Mouse (Mus musculus) frontal cortex, postnatal 10 days (tissue): ENCODE results near the gene Agap1.
A peak's percentile ranks its signal among the peaks of the same experiment; 100 is the strongest.

ENCODE experiments used
- DNase-seq, 2 experiments: peaks; one replicate each; pipeline ENCODE4 v3.0.0; 2022; ENCODE audit warnings: low spot score in 2 of 2, mixed read lengths in 1 of 2

Gene Agap1

DNA sequence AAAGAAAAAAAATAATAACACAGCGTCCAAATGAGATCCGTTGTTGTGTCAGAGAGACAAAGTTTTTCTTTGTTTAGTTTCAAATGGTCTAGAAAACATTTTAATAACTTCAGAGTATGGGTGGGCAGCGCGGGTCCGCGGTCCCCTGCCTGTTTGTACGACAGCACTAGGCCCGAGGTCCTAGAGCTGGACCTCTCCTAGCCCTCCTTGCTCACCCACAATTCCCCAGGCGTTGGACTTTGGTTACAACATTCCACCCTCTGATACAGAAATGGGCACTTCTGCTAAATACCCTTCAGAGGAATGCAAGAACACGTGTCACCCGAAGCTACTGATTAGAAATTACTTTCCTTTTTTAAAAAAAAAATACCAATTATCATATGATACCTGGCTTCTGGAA lies 296.7 kb downstream of the Agap1 start:
- DNase-seq: no peak

DNA sequence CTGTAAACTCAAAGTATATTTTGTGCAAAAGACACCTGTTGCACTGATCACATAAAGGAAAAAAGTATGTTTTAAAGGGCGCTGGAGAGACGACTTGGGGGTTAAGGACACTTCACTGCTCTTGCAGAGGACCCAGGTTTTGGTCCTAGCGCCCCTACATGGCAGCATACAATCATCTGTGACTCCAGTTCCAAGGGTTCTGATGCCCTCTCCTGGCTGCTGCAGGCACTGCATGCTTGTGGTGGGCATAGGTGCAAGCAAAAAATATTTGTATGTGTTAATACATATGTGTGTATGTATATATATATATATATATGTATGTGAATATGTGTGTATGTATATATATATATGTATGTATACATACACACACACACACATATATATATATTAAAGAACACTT lies 298.1 kb downstream of the Agap1 start:
- DNase-seq: no peak

DNA sequence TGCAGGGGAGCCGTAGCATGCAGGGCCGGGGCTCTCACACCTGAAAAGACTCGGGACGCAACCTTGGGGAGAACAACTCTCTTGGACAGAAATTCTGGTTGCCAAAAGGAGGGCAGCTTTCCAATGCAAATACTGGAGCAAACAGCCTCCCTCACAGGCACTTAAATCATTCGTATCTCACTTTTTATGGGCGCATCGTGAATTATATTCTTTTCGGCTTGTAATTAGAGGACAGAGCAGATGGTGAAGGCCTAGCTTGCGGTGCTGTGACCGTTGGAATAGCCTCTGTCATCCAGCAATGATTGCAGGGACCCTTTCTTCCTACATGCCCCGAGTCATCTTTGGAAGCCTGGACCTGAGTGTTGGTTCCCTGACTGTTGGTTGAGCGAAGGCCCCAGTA lies 300.8 kb downstream of the Agap1 start:
- no peak for DNase-seq

DNA sequence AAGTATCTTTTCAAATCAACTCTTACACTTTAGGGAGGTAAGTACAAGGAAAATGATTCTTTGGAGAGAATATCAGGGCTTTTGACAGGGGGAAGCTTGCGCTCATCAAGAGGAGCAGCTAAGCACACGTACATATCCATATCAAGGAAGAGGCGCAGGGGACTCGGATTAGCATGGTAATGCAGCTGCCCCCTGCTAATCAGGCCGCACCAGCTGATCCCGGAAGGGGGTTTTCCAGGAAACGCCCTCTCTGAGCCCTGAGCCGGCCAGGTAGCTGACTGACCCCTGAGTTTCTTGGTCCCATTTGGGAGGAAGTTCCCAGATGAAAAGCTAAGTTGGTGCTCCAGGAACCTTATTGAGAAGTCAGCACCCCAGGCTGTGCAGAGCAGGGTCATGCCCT lies 301.8 kb downstream of the Agap1 start:
- no peak for DNase-seq

DNA sequence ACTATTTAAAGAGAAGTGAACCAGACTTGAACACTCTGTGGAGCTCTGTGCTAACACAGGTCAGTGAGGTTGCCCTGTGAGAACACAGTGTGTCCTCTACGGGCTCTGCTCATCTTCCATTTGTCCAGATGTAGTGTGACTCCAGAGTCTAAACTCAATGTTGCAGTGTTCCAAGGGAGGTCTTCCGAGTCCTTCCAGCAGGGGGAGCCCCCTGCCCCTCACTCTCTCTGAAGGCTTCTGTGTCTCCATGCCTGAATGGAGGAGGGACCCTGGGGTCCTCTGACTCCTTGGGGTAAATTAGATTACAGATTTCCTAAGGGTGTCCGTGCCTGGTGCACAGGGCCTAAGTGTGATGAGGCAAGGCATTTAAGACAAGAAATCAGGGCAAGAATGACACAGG lies 302.9 kb downstream of the Agap1 start:
- DNase-seq: no peak

DNA sequence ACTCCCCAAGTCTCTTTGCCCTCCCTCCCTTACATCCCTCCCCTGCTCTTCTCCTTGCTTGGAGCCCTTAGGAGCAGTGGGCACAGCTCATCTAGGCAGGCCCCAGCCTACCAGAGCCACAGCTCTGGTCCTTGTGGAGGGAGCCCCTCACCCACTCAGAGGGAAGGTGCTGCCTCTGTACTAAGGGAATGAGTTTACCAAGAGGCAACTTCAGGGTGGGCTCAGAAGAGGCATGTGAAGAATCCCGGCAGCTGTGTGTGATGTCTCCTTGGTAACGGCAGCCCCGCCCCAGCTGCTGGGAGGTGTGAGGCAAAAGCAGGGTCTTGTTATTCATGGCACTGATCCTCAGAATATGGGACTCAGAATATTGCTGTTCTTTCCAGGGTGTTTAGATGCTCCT lies 309.3 kb downstream of the Agap1 start:
- DNase-seq: no peak

DNA sequence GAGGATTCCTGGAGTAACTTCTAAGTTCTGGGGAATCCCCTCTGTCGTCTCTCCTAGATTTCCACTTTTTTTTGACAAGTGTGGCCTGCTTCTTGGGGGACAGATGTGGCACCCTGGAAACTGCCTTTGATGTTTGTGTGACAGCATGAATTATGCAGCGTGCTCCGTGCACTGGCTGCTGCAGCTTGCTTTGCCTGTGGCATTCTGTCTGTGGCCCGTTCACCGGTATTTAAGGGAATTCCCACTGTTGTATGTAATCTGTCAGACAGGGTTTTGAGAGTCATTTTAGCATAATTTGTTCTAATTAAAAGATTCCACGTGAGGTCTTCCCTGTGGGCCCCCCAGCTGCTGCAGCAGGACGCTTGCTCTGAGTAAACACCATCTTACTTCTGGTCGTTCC lies 312.3 kb downstream of the Agap1 start:
- DNase-seq: no peak

DNA sequence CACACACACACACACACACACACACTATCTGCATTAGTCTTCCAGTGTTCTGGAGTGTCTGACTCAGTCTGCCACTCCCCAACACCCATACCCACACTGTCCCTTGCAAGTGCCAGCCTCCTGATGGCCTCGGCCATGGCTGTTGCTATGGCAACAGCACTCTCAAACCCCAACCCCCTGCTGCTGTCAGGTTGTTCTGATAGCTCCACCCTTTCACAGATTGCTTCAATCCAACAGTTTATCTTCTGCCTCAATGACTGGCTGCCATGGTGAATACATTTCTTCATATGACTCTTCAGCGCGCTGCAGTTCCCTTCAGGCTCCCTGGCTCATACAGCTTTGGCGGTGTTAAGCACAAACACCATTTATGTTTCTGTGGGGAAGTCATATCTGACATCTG lies 315.0 kb downstream of the Agap1 start:
- DNase-seq: no peak

DNA sequence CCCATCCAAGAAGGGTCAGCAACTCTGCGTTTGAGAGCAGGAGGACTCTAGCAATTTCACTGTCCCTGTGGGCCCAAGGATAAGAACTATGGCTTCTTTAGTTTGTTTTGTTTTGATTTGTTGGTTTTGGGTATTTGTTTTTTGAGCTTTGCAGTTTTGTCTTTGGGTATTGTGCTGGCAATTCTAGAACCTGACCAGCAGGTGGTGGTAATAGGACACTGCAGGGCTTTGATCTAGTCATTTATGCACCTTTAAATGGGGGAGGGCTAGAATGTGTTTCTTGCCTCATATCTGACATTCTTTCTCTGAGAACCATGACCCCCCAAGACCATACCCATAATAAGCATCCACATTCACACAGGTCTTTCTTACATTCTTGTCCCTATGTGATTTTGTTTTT lies 315.7 kb downstream of the Agap1 start:
- DNase-seq: no peak

DNA sequence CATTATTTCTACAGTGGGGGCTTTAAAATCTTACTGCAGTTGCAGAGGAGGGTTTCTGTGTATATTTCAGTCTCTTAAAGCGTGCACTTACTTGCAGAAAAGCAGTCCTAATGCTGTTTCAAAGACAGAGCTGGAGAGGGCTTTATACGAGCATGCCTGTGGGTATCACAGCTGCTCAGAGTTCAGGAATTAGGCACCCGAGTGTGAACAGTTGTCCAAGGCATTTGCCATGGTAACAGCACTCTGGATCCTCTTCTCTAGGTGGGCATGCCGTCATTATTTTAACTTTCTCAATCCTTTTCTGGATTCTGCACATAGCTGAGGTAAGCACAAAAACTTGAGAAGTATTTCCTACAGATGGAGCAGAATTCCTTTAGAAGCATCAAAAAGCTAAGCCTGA lies 321.1 kb downstream of the Agap1 start:
- DNase-seq: no peak

DNA sequence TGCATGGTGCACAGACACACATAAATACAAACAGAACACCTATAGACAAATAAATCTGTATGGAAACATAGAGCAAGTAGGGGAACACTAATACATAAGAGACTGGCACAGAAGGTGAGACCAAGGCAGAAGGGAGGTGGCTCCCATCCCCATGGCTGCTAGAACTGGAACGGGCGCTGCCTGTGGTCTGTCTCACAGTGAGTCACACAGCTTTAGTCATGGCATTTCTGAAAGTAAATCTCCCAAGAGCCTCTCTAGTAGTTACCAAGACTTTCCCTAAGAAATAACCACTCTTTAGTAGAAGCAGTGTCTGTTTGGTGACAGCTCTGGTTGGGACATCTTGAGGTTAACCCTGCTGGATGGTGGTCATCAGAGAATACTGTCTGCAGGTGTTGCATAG lies 326.1 kb downstream of the Agap1 start:
- no peak for DNase-seq

DNA sequence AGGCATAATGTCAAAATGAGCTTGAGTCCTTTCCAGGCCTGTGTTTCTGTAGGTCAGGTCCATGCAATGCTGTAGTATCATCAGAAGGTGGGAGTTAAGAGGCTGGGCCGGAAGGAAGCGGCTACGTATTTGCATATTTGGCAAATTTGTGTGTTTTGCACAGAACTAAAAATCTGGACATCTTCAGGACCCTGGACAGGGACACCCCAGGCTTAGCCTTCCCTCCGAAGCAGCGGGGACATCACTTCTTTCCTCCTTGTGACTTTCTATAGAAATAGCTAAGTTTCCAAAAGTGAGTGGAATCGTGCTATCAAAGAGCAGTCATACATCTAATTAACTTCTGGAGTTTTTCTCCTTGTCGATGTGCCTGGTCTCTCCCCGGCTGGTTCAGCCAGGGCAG lies 327.3 kb downstream of the Agap1 start:
- no peak for DNase-seq

DNA sequence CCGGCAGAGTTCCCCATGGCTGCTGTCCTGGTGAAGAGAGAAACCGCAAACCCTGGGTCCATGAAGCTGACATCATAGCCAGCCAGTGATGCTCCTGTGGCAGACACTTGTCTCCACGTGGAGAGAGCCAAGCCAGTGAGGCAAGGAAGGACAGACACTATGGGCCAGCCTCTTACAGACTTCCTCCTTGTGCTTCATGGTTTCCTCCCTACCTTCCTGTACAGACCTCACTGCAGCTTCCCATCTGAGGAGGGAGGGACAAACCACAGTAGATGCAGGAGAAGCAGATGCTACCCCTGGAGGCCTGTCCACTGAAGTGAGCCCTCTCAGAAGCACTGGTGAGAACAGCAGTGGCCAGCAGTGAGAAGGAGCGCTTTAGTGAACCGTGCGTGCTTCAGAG lies 332.2 kb downstream of the Agap1 start:
- DNase-seq: no peak

DNA sequence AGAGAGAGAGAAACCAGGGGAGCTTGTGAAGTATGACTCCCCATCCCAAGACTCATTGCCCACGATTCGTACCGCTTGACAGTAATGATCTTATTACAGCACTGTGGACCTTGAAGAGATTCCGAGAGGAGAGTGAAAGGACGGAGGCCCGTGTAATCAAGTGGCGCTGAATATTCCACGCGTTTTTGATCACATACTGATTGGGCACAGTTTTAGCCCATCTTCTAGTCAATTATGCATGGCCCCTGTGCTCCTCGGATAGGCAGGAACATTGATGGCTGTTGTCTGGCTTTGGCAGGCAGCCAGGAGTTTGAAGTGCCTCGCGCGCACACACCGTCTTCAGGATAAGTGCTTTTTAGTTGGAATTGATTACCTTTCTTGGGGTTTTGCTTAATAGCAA lies 344.1 kb downstream of the Agap1 start:
- DNase-seq: no peak

DNA sequence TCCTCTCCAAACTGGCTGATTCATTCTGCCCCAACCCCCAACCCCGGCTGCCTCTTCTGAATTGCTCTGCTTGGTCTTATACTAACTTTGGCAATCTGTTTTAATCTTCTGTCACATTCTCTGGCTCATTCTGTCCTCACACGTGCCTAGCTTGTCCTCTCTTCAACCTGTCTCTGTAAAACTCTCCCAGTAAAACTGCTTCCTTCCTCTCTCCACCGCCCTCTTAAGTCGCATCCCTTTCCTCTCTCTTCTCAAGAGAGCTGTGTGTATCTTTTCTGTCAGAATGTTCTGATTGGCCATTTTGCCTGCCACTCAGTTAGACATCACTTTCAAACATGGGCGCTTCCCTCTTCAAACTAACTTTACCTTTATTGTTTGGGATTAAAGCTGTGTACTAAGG lies 346.9 kb downstream of the Agap1 start:
- DNase-seq: peak in 1 of 2 experiments; percentile 42

DNA sequence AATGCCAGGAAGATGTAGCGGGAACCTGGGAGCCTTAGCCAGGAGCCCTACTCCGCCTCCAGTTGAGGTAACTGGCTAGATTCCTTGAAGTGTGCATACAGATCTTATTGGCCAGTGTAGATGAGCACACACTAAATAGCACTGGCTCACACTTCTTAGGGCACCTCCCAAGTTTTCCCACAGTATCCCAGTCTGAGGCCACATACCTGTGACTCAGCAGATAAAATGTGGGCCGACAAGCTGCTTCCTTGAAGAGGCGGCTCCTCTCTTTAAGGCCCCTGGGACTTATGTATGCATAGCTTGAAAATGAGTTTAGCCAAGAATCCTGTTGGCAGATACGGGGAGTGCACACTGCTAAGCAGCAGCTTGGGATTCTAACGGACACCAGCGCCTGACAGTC lies 350.4 kb downstream of the Agap1 start:
- no peak for DNase-seq

DNA sequence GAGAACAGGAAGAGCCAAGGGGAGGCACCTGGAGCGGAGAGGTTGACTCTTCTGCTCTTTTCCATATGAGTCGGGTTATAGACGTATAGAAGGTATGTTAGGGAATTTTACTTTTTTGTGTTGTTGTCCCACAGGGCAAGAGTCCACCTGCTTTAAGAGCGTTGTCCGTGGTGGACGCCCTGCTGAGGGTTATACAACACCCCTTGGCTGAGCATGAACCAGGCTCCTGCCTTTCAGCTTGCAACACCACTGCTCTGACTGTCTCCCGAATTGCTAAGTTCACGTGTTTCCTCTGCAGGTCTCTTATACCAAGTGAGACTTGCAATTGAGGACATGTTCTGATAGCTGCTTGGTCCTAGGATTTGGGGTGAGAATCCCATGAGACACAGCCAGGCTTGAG lies 358.2 kb downstream of the Agap1 start:
- DNase-seq: no peak

DNA sequence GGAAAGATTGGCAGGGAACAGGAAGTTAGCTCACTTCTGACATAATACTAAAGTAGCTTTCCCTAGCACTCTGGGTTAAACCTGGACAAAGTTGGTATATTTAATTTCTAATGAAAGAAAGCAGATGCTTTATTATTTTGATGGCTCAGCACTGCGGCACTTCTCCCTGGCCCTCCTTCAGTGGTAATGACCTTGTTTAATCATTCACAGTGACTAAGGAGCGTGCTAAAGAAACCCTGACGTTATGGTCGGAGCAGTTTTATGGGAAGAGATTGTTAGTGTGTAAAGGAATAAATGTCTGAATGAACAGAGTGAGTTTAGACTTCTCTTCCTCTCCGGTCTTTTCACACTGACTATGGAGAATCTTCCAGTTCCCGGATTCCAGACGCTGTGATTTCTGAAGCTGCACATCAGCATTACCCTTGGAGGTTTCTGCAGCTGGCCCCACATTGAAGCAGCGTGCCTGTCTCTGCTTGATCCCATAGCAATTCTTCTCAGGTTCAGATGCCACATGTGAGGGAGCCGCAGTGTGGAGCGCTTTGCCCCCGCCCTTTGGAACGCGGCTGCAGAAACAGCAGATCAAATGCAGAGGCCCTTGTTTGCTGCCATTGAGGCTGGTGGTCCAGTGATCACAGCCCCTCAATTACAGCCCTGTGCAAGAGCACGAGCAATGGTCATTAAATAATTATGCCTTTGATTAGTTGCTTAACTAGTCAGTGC lies 362.0 kb downstream of the Agap1 start:
- no peak for DNase-seq

DNA sequence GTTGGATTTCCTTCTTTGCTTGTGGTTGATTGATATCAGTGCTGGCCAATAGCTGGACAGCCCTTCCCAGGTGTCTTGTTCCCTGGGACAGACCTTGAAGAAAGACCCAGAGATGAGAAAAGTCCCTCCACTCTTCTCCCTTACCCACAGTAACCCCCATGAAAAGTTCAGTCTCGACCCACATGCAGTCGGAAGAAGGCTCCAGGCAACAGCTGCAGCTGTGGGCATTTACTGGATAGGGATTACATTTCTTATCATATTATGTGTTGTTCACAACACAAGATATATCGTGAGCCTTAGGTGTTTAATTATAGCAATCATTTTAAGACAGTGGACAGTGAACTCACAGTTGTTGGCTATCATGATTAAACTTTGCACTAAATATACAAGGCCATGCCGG lies 367.2 kb downstream of the Agap1 start:
- DNase-seq: no peak

DNA sequence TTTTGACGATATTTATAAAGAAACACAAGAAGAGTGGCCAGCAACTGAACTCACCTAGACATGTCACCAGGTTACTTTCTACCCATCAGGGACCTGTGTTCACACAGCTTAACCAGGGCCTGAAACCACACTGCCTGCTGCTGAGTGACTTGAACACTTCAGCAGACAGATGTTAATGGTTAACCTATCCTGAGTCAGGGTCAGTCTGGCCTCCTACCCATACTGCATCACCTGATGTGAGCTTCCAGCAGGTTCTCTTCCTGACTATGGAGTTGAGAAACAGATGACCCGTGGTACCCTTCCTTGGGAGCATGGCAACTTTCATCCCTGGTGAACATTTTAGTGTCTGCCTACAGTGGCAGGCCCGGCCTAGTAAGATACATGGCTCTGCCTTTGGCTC lies 367.8 kb downstream of the Agap1 start:
- no peak for DNase-seq

DNA sequence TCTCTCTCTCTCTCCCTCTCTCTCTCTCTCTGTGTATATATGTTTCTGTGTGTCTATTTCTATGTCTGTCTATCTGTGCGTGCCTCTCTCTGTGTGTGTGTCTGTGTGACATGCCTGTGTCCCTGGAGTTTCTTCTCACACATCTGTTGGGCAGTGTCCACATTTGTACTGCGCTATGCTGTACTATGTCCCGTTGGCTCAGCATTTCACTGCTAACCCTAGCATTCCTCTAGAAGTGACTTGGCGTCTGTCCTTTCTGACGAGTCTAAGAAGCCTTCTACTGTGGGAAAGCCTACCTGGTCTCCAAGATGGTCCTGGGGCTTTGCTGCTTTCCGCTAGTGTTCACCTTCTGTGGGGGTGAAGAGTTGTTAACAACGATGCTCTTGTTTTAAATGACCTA lies 368.4 kb downstream of the Agap1 start:
- DNase-seq: no peak

DNA sequence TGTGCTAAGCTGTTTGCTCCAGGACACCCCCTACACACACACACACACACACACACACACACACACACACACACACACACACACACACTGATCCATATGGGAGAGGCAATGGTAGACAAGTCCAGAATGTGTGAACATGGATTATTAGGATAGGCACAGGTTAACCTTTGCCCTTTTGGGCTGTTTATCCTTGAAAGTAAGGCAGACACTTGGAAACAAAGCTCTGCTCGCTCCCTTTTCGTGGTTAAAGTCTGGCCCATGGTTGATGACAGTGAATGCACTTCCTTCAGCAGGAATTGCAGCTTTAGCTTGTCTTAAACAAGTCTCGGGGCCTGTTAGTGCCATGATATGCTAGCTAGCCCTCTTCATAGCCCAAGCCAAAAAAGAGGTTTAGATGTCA lies 372.4 kb downstream of the Agap1 start:
- DNase-seq: no peak

DNA sequence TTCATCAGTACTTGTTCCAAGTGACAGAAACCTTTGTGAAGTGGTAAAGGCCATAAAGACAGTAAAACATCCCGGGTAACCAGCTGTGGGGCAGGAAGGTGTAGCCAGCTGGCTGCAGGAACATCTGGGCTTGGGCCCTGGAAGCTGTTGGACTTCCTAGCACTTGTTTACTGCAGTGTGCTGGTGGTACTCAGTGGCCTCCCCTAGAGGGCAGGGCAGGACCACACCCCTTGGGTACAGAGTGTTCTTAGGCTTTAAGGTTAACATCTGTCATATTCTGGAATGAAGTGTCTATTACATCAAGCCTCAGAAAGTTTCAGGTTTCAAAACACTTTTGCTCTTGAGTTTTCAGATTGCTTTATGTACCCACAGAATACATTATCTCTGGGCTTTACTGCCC lies 376.5 kb downstream of the Agap1 start:
- DNase-seq: no peak

DNA sequence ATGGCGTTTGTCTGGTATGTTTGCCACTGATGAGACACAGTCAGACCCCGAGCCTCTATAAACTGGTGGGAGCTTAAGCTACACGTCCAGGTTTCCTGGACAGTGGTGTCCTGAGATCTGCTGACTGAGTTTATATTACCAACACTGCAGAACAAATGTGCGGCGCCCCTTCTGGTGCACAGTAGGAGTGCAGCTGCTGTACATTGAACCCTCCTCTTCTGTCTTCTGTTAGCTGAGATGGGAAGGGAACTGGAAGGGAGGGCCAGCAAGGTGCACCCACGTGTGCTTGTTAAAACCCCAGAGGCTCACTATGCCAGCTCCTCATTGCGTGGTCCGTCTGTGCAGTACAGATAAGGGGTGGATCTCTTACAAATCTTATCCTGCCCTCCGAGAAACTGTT lies 389.5 kb downstream of the Agap1 start:
- DNase-seq: no peak
